Mouse (Mus musculus): Measurements from ENCODE around the gene Nim1k. TPM values are rescaled to one million over a fixed set of nuclear protein-coding genes. Genes with fewer than 3 reads are reported as not detected.
A peak's percentile ranks its signal among the peaks of the same experiment; 100 is the strongest.

Nim1k gene
- total RNA-seq (2021) = 1 to 10 TPM; 1.8 to 2.4 TPM
- polyA plus RNA-seq (2012; rRNA removed) = 2.1 and 2.7 TPM in 2 replicates
- long read RNA-seq, full-length matches to known transcripts = 3 of 5 reads
- long read RNA-seq, partial matches to known transcripts = 0 of 5 reads
- long read RNA-seq, other reads (novel, unspliced or antisense) = 2 of 5 reads

DNA sequence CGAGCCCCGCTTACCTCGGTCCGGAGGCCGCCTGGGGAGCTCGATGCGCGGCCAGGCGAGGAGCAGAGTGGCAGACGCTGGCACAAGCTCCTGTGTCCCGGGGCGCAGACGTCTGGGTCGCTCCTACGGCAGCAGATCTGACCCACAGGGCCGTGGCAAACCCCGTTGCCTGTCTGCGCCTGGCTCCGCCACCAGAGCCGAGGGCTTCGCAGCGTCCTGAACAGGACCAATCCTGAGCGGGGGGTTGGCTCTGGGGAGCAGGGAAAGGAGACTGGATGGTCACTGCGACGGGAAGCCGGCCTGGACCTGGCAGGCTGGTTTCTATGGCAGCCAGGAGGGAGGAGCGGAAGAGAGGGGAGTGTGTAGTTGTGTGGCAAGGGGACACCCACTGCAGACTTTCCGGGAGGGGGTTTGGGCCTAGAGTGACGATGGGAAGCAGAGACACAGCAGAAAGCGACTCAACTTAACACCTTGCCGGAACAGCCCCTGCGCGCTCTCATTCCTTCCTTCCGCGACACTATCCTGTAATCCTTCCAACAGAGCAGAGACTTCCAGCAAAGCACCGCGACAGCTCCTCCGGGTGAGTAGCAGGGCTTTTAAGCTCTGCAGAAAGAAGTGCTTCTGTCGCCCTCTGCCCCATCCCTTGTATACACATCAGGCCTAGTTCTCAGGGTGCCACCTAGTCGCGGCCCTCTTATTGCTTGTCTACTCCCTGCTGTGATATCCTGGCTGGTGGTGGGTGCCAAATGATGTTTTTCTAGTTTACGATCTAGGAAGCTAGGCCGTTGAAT, at the start of gene Nim1k:
Gene Nim1k (minus strand): TSS at position 202 of the 791 bp plus-strand sequence.
- DNase-seq = peak; percentile 94

DNA sequence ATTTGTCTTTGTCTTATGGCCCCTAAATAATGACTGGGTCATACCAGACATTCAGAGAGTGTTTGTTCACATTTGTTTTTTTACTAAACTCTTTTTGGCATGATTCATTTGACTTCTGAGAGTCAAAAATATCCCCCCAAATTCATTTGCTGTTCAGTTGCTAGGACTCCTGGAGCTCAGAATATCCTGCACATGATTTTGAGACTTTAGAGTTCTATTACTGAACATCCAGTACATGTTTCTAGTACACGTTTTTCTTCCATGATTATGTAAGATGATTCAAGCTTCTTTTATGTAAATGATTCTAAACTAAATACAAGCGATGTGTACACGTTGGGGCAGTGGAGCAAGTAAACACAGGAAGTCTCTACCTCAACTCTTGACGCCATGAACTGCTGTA, 42.0 kb upstream of the Nim1k start:
- no peak for DNase-seq

DNA sequence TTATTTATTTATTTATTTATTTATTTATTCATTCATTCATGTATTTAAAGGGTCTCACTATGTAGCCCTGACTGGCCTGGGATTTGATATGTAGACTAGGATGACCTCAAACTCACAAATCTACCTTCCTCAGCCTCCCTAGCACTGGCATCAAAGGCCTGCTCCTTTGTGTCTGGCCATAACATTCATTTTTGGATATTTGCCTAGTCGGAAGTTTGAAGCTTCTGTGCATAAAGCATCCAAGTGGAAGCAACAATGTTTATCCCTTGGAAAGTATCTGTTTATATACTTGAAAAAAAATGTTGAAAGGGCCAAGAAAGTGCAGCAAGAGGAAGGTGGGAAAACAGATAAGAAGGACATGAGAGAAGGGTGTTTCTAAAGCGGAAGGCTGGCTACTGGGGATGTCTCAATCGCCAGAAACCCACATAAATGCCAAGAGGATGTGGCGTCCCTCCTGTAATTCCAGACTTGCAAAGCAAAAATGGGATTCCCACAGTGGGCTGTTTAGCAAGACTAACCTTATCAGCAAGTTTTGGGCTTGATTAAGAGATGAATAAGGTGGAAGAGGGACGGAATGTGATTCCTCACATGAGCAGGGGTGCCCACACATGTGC, 37.2 kb upstream of the Nim1k start:
- no peak for DNase-seq

DNA sequence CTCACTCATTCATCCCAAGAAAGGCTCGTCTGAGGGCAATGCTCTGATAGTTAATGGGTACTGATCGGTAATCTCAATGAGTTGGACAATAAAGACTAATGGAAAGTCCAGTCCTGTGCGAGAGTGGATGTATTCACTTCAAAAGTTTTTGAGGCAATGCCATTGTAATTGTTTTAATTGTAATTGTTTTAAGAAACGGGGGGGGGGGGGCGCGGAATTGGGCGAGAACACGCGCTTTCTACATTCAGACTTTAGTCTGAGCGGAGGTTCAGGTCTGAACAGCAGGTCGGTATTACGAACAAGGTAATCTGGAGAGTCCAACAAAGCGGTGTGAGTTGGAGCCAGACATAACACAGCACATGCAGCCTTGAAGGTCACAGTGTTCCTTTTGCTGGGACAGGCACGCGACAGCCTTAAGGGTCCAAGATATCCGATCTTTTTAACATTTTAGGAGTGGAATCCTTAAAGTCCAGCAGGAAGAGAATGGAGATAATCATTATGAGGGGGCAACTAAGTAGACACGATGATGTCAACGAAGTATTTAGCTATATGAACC, 36.0 kb upstream of the Nim1k start:
- peak; percentile 19 for DNase-seq

DNA sequence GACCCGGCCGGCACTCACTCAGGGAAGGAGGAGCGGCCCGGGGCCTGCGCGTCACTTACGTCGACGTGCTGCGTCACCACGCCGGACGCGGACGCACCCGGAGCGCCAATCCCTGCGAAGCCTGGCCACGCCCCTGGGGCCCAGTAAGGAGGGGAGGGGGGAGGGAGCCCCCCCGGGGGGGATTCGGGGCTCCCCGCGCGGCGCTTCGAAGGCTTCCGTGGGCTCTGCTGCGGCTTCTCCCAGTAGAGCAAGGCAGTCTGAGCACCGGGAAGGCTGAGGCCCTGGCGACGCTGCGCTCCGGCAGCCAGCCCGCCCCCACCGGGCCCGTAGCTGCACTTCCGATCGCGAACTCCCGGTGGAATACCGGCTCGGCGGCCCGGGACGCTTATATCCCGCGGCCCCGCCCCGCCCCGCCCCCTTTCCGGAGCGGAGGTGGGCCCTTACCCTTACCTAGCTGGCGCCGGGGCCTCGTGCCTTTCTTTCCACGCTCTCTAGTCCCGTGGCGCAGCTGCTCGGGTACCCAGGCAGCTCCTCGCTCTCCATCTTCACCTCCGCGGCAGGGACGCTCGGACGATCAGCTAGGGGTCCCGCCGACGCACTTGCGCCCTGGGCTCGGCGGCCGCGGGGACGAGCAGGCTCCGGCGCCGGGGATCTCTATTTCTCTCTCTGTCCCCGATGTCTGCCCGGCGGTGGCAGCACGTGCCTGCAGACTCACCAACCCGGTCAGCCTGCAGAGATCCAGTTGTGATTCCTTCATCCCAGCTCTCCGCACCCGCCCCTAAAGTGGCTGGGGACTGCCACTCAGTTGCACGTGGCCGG, 35.3 kb upstream of the Nim1k start, which contains the start of gene Zfp131:
Gene Zfp131 (minus strand): TSS at position 129 of the 819 bp plus-strand sequence.
- peak; percentile 97 for DNase-seq

DNA sequence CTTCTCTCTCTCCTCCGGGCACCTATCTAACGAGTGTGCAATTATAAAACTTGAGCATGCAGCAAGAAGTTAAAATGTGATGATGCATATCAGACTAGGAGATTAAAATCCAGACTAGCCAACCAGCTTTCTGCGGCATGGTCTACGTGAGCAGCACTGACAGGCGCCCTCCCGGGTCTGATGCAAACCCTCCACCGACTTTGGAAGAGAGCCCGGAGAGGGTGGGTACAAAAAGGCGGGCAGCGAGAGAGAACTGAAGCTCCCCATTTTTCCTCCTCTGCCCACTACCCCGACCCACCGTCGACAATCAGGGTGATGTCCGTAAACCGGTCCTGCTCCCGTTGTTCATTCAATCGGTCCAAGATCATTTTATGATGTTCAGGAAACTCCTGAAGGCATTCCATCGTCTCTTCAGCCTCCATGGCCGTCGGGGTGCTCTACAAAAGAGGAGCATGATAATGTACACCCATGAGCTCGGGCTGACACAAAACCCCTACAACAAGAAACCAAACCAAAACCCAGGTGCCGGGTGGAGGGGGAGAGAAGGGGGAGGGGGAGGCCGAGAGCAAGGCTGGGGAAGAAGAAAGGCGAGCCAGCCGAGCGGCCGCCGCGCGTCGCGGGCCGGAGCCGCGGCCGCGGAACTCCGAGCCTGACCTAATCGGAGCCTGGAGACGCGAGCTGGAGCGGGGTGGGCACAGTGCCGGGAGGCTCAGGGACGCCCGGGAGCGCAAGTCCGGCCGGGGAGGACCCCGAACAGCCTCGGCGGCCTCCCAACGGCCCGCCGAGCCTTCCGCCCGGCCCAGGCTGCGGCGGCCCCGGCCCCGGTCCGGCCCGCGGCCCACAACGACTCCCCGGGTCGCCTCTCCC, 34.4 kb upstream of the Nim1k start:
- peak; percentile 74 for DNase-seq

DNA sequence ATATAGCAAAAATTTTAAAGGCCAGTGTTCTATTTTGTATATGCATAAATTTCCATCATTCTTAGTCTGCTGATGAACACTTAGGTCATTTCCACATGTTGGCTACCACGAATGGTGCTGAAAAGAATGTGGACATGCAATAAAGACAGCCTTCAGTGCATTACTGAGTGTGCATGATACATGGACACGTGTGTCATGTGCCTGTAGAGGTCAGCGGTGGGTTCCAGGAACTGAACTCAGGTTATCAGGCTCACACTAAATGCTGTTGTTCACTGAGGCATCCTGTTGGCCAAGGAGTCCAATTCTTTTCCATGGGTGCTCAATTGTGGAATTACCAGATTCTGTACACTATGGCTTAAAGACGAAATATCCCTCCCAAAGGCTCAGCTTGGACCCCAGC, 27.9 kb upstream of the Nim1k start:
- no peak for DNase-seq

DNA sequence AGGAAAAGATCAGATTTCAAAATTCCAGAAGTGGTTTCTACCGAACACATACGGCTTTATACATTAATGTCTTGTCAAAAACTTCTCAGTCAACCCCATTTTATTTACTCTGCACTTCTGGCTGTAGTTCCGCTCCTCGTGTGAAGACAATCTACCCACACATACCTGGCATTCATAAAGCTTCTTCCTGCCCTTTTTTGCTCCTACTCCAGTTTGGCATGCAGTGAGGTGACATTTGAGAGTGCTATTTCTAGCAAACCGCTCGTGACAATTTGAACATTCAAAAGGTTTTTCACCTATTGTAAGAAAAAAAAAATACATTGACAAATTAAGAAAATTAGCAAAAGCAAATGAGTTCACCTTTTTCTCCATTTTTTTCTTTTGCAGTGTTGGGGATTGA, 12.9 kb upstream of the Nim1k start:
- DNase-seq = no peak

DNA sequence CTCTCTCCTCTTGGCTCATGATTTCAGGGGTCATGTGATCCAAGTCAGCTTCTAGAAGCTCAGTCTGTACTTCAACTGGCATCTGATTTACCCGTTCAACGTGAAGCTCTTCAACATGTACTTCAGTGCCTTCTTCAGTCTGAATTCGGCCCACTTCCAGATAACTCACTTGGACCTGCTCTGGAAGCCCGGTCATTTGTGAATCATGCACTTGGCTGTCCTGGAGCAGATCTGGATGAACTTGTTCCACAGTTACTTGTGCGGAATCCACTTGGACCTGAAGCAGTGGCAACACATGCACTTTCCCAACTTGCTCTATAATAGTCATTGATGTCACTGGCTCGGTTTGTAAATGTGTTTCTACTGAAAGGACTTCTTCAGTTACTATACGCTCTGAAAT, 10.8 kb upstream of the Nim1k start:
- no peak for DNase-seq

DNA sequence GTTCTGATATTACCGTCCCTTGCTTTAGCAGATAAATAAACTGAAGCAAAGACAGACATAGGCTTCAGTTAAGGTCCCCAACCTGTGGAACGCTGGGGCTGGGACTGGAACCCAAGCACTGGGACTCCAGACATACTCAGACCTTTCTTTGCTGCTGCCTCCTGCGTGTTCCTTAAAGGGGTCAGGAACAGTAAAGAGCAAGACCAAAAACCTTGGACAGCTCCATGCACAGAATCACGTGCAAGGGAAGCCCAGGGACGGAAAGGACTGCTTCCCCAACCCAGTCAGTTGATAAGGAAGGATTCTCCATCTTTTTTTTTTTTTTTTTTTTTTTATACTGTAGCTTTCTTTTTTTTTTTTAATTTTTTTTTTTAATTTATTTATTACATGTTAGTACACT, 1.1 kb upstream of the Nim1k start:
- no peak for DNase-seq

DNA sequence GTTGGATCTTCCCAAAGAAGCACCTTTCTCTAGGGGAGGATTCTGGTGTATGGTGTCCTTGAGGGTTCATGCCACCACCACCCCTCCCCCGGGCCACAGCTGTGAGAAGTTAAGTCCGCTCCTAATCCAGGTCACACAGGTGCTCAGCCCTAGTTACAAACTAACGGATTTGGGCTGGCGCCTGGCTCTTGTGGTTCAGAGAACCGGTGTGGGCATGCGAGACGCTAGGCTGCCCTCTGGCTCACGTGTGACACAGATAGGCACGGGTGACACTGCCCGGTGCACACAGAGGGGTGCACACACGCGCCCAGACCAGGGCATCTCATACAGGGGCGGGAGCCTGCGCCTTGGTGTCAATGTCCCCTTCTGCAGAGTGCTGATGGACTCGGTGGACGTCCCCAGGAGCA, 538 bp downstream of the Nim1k start:
- no peak for DNase-seq

DNA sequence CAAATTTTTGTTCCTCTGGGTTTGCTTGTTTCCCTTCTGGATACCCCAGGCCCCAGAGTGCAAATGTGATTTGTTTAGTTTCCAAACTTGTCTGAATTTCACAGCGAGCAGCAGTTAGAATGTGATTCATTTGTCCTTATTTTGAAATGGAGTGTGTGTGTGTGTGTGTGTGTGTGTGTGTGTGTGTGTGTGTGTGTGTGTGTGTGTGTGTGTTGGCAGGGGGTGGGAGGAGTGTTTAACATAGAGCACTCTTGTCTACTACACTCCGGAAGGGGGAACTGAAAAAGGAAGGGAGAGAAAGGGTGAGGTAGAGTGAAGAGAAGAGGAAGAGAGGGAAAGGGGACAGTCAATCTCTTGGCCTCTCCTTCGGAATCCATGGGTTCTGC, 1.1 kb downstream of the Nim1k start:
- peak; percentile 14 for DNase-seq

DNA sequence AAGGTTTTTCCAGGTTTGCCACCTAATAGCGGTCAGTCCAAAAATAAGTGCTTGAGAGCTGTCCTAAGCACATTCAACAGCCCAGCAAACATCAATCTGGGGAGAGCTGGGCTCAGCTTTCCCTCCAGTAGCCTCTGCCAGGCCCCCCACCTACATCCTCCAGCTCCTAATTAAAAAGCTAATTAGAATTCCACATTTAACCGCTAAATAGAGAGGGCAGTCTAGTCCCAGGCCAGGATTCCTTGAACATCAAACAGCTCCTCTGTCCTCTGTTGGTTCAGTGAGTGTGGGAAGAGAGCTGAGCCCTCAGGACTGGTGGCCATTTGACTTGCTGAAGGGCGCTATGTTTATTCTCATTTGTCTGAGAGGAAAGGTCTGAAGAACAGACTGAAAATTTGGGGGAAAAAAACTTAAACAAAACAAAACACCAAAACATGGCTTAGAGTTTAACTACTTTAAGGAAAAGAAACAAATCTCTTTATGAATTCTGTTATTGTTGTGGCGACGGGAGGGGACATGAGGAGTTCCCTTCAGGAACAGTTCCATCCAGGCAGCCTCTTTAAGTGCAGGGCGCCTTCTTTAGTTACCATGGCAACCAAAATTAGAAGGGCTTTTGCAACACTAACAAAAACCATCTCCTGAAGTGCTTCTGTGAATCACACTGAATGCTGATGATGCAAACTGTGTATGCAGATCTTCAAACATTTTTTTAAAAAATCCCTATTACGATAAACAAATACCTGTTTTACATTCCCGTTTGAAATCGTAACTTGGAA, 1.6 kb downstream of the Nim1k start:
- DNase-seq = no peak

DNA sequence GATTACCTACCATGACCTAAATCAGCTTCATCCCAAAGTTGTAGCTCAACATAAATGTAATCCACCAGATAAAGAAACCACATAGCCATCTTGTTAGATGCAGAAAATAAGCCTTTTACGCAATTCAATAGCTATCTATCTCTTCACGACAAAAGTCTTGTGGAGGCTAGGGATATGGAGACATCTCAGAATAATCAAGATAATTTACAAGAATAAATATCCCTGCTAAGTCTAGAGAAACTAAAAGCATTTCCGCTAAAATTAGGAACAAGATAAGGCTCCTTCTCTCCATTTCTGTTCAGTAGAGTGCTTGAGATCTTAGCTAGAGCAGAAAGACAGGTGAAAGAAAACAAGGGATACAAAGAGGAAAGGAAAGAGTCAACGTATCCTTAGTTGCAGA, 8.8 kb downstream of the Nim1k start:
- no peak for DNase-seq

DNA sequence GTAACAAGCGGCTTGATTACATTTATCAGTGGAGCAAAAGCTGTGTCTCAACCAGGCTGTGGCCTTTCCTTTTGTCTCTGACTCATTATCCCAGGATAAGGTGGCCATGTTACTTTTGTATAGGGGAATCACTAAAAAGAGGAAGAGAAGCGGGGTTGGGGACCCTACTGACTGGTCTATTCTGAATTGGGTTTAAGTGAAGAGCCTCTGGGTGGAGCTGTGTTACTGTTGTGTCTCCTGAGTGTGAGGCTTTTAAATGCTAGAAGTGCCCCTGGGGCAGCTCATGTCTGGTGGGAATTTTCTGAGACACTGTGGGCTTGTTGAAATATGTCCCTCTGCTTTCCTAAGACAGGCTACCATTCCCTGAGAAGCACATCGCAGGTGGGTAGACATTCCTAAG, 12.2 kb downstream of the Nim1k start:
- DNase-seq = no peak

DNA sequence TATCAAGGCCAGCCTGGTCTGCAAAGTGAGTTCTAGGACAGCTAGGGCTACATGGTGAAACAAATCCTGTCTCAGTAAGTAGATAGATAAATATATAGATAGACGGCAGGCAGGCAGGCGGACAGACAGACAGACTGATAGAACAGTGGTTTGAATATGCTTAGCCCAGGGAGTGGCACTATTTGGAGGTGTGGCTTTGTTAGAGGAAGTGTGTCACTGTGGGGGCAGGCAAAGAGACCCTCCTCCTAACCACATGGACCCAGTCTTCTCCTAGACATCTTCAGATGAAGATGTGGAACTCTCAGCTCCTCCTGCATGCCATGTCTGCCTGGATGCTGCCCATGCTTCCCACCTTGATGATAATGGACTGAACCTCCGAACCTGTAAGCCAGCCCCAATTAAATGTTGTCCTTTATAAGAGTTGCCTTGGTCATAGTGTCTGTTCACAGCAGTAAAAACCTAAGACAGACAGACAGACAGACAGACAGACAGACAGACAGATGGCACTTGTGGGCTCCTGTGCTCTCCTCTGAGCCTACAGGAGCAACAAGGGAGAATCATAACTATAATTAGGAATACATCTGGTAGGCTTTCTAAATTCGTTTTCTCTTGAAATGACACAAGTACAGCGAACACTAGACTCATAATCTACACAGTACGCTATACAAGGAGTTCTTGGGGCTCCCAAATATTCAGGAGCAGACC, 12.8 kb downstream of the Nim1k start:
- no peak for DNase-seq

DNA sequence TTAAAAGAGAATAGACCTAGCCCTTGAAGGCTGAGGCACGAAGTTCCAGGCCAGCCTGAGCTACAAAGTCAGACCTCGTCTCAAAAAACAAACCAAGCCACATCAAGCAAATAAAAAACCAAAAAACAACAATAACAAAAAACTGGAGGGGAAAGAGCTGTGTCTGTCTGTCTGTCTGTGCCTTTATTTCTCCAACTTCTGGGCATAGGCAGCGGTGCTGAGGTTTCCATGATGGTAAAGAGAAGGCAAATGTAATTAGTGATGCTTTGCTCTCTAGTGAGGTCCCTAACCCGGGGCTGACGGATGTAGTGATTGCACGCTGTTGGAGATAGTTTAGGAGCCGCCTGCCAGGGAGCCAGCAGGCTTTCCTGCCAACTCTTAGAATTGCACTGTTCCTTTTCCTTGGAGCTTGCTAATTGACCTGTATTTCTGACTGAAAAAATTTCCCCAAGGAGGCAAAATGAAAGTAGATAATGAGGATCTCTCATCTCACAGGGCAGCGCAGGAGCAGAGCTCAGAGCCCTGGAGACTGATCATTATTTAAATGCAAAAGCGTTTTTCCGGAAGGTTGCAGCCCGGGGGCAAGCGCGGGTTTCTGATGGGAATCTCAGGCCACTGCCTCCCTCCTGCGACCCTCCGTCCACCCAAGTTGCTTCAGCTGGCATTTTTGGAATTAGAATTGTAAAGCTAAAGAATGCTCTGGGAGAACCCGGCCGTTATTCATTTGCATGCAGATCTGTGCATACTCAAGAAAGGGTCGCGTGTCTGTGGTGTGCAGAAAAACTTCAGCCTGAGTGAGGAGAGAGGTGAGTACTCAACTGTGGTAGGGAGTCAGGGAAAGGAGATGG, 14.1 kb downstream of the Nim1k start:
- DNase-seq = peak; percentile 20

DNA sequence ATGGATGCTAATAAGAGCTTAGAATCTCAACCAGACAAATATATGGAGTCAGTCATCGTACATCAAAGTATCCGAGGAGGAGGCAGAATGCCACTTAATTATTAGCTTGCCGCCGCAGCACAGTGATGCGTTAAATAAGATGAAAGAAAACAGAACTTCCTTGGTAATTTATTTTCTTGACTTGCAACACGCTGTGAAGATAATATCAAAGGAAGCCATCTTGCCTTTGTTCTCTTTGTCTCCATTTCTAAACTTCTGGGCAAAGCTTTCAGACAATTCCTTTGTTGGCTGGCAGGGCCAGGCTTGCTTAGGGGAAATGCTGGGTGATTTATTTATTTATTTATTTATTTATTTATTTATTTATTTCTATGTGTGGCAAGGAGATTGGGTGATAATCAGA, 24.2 kb downstream of the Nim1k start:
- no peak for DNase-seq

DNA sequence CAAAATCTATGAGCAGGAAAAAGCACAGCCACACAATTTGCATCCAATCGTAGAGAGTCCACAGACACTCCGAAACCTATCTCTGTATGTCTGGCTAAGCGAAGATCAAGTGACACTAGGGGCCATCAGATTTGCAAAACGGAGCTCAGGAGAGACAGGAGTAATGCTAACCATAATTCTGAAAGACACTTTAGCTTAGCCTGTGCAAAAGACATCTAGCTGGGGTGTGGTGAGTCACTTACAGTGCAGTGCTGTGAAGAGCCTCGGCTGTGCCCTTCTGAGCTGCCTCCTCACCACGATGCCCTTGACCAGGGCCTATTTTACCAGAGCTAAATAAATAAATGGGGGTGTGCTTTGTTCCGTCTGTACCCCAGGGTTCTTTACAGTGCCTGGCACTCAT, 26.3 kb downstream of the Nim1k start:
- peak; percentile 51 for DNase-seq

Data from adrenal gland, adult 2 months (tissue).